Mouse (Mus musculus) frontal cortex, adult (tissue): ENCODE results near the gene Syde2.
A peak's percentile ranks its signal among the peaks of the same experiment; 100 is the strongest.
"Not testable (repeated sequence)": the region's sequence is repeated elsewhere in the genome, so short reads cannot be mapped to it uniquely, and the experiment has no call there.

Experiments
- ATAC-seq: cut with Nextera tagmentation; 2 replicates; pipeline ENCODE4 v1.9.2; 2017; ENCODE audit warnings: mild to moderate bottlenecking, moderate library complexity, mixed read lengths; ENCODE audit not compliant: low TSS enrichment

The Syde2 gene

DNA sequence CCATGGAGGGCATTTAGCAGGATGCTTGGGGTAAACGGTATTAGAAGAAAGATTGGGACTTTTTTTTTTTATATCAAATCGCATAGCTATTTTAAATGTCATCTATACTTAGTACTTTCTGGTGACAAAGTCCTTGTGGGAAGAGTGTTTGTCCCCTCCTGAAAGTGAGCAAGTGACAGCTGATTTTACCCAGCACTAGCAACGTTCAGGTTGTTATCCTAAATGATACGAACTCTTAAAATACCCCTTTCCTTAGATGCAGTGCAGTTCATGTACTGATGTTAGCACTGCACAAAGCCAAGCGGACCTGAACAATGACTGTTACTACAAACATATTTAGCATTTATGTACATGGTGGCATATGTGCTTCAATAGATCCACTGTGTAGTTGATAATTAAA lies 20.9 kb upstream of the Syde2 start:
- no peak for ATAC-seq

DNA sequence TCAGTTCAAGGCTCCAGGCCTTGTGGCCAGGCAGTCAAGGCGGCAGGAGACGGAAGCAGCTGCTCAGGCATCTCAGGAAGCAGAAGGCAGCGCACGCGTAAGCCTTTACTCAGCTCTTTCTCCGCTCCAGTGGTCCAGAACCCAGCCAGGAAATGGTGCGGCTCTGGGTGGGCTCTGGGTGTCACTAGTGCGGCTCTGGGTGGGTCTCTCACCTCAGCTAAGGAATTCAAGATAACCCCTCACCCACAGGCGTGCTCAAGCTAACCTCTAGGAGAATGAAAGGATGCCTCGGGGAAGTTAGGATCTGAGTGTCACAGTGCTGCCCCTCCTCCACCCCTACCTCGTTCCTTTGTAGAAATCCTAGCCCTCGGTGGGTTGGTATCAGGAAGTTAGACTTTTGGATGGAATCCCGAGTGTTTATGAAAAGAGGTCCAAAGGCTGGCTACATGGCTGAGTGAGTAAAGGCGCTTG lies 18.6 kb upstream of the Syde2 start:
- ATAC-seq = no peak

DNA sequence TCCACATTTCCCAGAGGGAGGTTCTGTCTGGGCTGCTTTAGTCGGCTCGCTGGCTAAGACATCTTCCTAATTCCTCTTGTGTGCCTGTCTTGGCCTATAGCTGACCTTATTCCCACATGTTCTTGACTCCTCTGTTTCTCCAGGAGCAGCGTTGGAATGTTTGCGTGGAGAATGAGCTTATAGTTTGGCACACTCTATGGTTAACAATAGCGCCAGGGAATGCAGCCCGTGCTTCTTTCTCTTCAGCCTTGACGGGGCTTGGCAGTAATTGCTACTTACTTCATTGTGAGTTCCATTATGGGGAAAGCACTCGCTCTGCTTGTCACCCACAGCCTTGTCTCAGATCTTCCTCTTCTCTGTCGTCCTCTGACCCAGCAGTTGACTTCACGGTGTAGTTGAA lies 16.2 kb upstream of the Syde2 start:
- ATAC-seq = no peak

DNA sequence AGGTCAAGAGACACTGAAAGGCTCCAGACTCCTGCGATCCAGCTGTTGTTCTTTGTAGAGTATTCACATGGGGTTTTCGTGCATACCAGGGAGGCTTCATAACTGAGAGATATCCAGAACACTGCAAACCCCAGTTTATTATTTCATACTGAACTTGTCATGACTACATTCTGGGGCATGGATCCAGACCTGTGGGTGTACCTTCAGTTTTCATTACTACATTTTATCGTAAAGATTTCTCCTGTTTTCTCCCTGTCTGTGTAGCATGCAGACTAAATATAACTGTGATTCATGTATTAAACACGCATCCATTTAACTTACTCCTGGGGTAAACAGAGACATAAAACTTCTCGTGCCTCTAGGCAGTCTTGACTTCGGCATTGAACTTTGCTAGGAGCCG lies 12.7 kb upstream of the Syde2 start:
- no peak for ATAC-seq

DNA sequence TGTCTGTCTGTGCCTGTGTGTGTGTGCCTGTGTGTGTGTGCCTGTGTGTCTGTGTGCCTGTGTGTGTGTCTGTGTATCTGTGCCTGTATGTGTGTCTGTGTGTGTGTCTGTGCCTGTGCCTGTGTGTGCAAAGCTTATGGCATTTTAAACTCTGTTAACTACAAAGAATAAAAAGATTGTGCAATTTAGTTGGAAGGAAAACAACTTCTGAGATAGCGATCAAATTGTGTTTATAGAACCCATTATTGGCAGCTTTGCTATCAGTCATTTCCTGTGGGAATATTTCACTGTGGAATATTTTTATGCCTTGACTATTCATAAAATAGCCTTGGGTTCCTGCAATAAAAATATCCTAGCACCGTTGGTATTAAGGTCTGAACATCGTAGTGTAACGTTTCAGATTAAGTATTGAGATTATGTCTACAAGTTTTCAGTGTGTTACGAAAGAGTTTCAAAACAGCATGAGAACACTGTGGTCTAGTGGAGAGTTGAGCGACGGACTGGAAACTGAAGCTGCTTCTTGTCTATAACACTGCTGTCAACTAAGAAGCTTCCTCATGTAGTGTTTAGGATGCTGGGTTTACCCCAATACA lies 2.2 kb upstream of the Syde2 start:
- no peak for ATAC-seq

DNA sequence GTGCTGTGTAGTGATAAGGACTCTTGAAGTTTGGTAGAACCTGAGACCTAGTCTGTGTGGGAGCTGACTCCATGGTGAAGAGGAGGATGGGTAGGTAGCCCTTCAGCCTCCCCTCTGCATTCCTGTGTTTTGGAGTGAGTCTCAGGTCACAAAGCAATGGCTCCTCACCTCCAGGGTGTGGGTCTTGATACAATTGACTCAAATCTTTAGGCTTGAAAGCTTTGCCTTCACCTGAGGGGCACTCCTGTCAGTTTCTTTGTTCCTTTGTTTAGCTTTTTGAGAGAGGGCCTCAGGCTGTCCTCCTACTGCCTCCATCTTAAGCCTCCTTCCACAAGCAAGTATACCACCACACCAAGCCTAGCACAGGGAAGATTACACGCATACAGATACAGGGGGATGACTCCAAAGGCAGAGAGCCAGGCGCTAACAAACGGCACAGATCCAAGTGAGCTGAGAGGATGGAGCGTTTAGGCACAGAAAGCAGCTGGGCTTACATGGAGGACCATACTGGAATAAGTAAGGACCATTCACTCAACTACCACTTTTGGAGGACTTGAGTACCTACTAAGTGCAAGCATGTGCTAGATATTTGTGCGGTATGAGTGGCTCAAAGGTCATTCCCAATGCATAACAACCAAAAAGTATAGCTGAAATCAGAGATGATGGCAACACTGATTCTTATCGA lies 1.2 kb upstream of the Syde2 start:
- no peak for ATAC-seq

DNA sequence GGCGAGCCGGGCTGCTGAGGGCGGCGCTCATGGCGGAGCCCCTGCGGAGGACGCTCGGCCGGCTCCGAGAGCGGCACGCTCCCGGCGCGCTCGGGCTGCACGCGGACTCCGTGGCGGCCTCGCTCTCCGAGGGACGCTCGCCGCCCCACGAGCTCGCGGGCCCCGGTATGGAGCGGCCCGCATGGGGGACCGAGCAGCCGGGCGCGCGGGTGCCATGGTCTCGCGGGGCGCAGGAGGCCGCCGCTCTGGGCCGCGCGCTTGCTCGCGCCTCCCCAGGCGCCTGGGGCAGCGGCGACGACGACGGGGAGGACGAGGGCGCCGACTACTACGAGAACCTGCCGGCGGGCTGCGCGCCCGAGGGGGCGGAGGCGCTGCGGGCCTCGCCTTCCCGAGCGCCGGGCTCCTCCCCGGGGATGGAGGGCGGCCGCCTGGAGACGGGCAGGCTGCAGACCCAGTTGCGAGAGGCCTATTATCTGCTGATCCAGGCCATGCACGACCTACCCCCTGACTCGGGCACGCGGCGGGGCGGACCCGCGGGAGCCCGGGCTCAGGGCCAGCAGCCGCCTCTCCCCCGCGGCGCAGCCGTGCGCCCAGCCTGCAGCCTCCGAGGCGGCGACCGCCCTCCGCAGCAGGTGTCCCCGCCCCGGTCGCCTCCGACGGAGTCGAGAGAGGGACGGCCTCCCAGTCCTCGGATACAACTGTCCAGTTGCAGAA lies 457 bp downstream of the Syde2 start:
- ATAC-seq = peak; percentile 87

DNA sequence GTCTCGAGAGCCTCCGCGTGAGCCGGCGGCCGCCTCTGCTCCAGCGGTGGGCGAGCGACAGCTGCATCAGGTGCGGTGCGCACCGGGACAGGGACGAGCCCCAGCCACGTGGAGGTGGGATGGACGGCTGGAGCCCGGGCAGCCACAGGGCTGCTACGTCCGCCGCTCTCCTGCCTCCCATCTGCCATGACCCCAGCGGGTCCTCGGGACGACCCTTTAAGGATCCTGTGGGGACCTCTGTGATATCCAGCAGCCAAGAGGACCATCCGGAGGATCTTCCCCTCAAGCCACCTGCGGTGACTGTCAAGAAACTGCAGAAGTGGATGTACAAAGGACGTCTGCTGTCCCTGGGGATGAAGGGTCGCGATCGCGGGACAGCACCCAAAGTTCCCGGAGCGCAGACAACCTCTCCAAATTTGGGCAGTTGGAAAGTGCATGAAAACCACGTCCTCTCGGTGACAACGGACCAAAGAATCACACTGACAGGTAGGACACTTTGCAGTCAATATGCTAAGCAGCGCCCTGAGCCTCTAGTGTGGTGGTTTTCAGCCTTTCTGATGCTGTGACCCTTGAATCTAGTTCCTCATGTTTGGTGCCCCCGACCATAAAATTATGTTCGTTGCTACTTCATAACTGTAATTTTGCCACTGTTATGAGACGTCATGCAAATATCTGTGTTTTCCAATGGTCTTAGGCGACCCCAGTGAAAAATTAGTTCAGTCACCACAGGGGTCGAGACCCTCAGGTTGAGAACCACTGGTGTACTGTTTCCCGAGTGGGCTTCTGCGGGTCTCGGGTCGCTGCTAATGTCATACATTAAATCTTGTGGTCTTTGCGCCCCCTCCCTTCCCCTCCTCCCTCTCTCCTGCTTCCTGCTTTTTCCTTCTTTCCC lies 1.3 kb downstream of the Syde2 start:
- ATAC-seq = no peak

DNA sequence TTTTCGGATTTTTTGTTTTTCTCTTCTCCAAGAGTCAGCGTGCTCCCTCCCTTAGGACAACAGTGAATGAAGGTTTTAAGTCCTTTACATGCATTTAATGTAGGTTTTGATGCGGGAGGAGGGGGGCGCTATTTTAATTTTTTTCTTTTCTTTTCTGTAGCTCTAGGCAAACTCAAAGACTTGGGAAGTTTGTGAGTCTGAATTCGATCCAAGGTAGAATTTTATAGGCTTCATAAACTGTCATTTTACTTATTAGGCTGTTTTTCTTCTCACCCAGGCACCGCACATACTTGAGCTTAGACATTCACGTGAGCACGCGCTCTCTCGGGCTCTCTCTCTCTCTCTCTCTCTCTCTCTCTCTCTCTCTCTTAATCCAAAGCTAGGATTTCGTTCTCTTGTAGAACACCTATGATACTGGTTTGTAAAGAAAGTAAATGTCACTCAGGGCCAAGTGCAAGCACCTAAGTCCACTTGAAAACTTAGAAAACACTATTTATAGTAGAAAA lies 2.0 kb downstream of the Syde2 start:
- ATAC-seq = no peak

DNA sequence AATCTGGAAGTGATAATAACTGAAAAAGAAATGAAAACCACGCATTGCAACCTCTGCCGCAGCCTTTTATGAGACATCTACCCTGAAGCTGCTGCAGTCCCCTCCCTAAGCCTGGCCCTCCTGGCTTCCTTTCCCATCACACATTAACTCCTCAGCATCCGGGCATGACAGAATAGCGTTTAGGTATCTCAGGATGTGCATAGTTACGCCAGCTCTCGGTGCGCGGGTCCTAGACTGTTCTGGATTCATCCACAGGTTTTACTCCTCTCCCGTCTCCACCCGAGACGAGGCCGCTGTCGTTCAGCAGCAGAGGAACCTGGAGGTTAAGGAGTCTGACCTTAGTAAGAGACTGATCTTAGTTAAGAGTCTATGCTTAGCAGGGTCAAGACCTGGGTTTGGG lies 3.5 kb downstream of the Syde2 start:
- ATAC-seq = no peak

DNA sequence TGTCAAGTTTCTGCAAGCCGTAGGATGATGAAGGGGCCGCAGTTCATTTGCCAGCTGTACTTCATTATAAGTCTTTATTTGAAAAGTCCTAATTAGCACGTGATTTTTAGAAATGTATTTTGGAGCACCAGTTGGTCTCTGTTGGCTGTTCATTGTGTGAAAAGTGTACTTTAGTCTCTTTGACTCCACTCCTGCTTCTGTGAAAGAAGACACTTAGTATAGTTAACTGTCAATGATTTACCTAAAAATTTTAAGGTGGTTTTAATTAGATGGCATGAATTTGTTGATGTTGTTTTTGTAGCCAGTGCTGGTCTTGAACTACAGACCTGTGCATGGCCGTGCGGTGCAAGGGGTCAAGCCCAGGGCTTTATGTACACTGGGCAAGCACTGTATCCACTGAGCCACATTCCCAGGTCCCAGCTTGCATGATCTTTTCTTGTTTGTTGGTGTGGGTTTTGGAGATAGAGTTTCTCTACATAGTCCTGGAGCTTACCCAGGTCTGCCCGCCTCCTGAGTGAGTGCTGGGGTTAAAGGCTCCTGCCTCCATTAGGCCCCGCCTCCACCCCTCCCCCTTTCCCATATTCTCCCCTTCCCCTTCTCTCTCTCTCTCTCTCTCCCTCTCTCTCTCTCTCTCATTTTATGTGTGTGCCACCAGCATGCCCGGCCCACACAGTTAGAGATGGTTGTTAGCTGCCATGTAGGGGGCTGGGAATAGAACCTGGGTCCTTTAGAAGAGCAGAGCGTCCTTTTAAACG lies 4.5 kb downstream of the Syde2 start:
- no peak for ATAC-seq

DNA sequence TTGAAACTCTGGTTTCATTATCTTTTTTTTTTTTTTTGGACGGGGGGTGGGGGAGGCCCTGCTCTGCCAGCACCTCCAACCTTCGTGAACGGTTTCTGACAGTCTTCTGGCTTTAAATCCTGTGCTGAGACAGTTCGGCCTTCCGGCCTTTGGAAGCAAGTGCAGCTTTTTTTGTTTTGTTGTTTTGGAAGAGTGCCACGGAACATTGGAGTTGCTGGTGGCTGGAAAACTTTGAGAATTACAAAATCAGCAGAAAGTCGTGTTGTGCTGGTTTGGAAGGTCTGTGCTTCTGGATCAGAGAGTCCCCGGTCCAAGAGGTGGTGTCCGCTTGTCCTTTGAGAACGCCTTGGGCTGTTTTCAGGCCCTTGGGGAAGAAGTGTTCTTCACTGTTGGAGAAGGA lies 5.1 kb downstream of the Syde2 start:
- ATAC-seq = no peak

DNA sequence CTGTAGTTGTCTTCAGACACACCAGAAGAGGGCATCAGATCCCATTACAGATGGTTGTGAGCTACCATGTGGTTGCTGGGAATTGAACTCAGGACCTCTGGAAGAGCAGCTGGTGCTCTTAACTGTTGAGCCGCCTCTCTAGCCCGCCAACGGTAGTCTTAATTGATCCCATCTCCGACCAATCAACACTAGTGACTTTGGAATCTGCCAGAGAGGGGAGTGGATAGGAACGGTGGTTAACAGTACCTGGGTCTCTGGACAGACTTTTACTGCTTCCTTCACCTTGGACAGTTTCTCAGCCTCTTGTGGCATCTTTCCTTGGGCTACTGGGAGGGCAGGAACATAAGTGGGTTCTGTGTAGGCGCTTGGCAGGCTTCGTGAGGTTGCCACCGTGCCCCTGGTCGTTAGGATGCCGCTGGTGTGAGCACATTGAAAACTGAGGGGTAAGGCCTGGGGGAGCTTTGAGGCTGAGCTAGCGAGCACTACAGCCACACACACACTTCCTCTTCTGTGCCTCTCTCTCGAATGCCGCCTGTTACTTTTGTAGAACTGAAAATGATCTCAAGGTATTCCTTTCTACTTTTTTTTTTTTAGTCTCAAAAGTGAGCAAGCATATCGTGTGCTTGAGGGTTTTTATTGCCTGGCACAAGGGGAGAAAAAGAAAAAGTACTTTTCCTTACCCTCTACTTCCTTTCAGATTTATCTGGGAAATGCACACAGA lies 6.0 kb downstream of the Syde2 start:
- ATAC-seq = no peak

DNA sequence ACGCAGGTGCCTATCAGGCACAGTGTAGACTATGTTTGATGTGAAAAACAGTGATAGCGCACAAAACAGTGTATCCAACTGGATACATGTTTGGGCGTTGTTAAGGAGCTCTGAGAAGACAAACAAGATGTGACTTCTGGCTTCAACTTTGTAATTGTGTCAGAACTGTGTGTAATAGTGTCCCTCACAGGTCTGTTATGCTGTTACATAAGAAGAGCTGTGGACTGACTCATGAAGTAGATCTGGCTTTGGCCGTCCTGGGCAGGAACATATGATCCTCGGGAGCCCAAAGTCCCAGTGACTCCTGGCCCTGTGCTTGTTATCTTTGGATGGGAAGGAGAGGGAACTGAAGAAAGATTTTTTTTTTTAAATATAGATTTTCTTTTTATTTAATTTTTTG lies 7.8 kb downstream of the Syde2 start:
- ATAC-seq = no peak

DNA sequence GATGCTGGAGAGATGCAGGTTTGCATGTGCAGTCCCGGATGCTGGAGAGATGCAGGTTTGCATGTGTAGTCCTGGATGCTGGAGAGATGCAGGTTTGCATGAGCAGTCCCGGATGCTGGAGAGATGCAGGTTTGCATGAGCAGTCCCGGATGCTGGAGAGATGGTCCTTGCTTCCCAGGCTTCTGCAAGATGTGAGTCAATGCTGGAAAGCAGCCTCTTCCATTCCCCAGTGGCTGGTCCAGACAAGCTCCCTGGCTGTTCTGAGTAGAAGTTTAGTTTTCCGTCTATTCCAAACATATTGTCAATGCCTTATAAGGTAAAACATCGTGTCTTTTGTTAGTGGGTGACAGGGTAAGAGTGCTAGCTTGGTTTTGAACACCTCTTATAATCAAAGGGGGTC lies 8.9 kb downstream of the Syde2 start:
- ATAC-seq = not testable (repeated sequence)

DNA sequence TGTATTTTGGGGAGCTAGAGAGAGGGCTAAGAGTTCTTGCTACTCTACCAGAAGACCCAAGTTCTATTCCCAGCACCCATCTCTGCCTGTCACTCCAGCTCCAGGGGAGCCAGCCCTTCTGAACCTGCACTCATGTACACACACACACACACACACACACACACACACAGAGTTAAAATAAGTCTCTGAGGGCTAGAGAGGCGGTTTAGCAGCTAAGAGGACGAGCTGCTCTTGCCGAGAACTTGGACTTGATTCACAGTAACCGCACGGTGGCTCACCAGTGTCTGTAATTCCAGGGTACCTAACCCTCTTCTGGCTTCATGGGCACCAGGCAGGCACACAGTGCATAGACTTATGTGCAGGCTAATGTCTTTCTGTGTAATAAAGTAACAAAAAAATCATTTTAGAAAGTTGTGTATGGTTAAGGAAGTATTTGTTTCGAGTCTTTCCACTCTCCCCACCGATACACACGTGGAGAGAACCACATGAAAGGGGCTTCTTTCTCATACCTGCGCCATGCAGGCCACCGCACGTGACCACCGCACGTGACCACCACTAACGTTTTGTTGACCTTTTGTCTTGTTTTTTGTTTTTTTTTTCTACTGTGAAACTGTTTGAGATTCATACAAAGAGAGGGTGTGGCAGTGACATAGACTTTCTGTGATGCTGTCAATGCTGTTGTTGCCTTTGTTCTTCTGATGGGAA lies 16.8 kb downstream of the Syde2 start:
- ATAC-seq = no peak

DNA sequence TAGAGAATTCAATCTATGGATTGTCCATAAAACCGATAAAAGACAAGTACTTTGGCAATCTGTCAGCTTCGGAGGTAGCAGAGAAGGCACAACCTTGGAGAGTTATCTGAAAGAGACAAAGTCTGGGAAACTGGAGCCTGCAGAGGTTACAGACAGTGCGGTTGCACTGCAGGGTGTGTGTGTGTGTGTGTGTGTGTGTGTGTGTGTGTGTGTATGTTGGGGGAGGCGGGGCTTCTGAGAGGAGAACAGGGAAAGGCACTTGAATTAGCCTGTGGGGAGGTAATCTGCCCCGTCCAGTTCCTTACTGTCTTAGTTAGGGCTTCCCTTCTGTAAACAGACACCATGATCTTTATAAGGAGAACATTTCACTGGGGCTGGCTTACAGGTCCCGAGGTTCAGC lies 20.2 kb downstream of the Syde2 start:
- no peak for ATAC-seq

DNA sequence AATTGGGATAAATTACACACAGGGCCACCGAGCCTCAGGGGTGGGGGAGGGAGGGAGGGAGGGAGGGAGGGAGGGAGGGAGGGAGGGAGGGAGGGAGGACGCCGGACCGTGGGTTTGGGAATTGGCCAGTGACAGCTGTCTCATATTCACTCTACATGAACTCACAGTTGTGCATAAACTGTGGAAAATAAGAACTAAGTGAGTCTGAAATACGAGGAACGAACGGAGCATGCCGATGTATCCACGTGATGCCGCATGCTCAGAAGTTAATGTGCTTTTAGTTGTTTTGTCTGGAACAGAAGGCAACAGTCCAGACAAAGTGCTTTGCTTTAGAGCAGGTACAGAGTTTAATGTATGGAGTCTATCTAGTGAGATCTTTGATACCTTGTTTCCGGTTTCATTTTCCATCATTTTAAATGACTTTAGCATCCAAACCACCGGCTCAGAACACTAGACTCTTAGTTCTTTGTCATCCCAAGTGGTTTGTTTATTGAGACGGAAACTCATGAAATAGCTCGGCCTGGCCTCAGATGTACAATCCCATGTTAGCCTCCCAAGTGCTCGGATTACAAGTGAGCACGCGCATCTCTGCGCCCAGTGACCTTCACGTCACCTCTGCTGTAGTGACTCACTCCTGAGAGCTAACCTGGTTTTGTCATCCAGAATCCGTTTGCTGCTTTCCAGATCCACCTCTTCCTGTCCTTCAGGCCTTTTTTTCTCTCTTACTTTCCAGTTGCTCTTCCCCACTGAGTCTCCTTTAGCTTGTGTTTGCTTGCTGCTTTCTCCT lies 22.4 kb downstream of the Syde2 start:
- ATAC-seq = no peak

DNA sequence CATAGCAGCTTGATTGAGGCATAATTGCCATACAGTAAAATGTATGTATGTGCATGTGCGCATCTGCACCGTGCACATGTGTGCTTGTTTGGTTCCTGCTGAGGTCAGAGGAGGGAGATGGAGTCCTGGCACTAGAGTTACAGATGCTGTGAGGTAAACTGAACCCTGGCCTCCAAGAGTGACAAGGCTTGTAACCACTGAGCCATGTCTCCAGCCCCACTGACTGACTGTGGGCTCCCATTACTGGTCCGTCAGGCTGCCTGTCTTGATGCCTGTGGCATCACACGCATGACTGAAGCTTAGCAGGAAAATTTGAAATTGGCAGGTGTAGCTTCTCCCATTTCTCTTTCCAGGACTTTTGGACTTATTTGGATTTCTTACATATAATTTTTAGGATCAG lies 23.1 kb downstream of the Syde2 start:
- ATAC-seq = no peak
